Mouse (Mus musculus) cortical plate, adult 2 months (tissue): ENCODE results near the gene Ppp2r1b. TPM values are rescaled to one million over a fixed set of nuclear protein-coding genes. Genes with fewer than 3 reads are reported as not detected.
A peak's percentile ranks its signal among the peaks of the same experiment; 100 is the strongest.

Experiments
- H3K27ac ChIP-seq: fragments of 200-500 bp; 2 replicates; pipeline ENCODE4 v1.5.1; 2012; ENCODE audit warnings: low read length, control low read depth, inconsistent platforms; ENCODE audit not compliant: insufficient read depth
- H3K4me1 ChIP-seq: fragments of 200-500 bp; 2 replicates; pipeline ENCODE4 v1.6.1; 2011; ENCODE audit warnings: low read length; ENCODE audit not compliant: control insufficient read depth, insufficient read depth
- H3K4me3 ChIP-seq: fragments of 200-500 bp; 2 replicates; pipeline ENCODE4 v1.5.1; 2011; ENCODE audit warnings: mild to moderate bottlenecking, low read length, control low read depth; ENCODE audit not compliant: insufficient read depth
- CTCF ChIP-seq: fragments of 200-500 bp; IDR thresholded peaks from 2 replicates; pipeline ENCODE4 v1.5.1; 2011; ENCODE audit warnings: mild to moderate bottlenecking, control low read depth, low read length; ENCODE audit not compliant: insufficient read depth; ENCODE audit errors: extremely low read depth
- POLR2A ChIP-seq: fragments of 200-500 bp; IDR thresholded peaks from 2 replicates; pipeline ENCODE4 v1.6.1; 2011; ENCODE audit warnings: mild to moderate bottlenecking, low read length, control low read depth; ENCODE audit not compliant: insufficient read depth; ENCODE audit errors: extremely low read depth
- polyA plus RNA-seq: library from polyadenylated mRNA; depleted of rRNA; stranded (reverse); fragments of >200 nt; gene quantifications from 2 replicates; pipeline ENCODE4 v1.2.3, GENCODE M21; 2012

Gene Ppp2r1b
- polyA plus RNA-seq, 1 experiment: 14.9 TPM

GRCm38 (mm10) chr9:50850713-50851112 is 5.6 kb downstream of the Ppp2r1b start:
- peaks cover 2% of the 10 kb centered on the region; the same call in 1 of the 2 replicates for H3K4me1 ChIP-seq
- TF ChIP-seq POLR2A (no peak), CTCF (no peak)
- H3K4me3 ChIP-seq: no peak overlapping the region
- H3K27ac ChIP-seq: no peak overlapping the region

- TF ChIP-seq CTCF (no peak), POLR2A (no peak)
- Histone ChIP-seq H3K27ac (no peak overlapping the region), H3K4me3 (no peak overlapping the region), H3K4me1 (peaks cover 2% of the 10 kb centered on the region; the same call in 1 of the 2 replicates)
Measured at GRCm38 (mm10) chr9:50852634-50853349, 7.7 kb downstream of the Ppp2r1b start.

- Histone ChIP-seq H3K4me3 (no peak overlapping the region), H3K4me1 (peaks cover 2% of the 10 kb centered on the region; the same call in 1 of the 2 replicates), H3K27ac (no peak overlapping the region)
- TF ChIP-seq POLR2A (no peak), CTCF (no peak)
Measured at GRCm38 (mm10) chr9:50854376-50854775, 9.3 kb downstream of the Ppp2r1b start.

DNA sequence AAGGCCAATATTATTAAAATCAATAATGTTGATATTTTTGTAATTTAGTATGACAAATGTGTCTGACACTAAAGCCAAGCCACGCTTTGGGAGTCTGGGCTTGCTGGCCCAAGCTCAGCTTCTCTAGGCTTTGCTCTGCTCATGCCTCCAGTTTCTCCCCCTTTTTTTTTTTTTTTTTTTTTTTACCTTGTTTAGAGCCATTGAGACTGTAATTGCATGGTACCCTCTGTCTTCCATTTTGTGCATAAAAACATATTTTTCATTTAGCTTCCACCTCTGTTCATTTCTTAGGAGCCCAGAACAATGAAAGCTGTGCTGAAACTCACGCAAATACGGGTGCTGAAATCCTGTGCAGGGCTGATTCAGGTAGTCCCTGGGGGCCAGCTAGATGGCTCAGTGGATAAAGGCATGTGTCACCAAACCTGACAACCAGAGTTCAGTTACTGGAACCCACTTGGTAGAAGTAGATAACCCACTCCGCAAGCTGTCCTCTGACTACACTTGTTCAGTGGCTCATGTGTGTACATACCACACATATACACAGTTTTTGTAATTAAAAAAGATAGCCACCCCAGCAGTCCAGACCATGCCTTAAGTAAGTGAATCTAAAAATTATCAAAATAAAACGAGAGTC is 10.1 kb downstream of the Ppp2r1b start:
- H3K4me3 ChIP-seq: no peak overlapping the region
- H3K4me1 ChIP-seq: no peaks in the 10 kb centered on the region
- TF ChIP-seq CTCF: no peak
- no peak for TF ChIP-seq POLR2A

DNA sequence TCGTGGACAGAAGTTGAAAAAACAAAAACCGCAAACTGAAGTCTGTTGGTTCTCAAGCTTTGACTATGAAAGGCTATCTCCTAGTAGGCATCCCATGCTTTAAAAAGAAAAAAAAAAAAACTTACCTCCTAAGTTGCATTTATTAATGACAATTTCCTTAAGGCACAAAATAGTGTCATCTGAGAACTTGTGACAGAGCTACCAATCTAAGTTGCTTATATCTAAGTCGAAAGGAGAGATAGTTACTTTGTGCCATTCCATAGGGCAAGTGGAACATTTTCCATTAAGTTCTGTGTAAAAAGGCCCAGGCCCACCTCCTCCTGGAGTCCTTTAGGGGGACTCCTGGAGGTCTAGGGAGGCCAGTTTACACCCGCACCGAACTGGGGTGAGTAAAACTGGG is 10.7 kb downstream of the Ppp2r1b start:
- no peak overlapping the region for H3K27ac ChIP-seq
- no peaks in the 10 kb centered on the region for H3K4me1 ChIP-seq
- TF ChIP-seq POLR2A: no peak
- no peak for TF ChIP-seq CTCF
- H3K4me3 ChIP-seq: no peak overlapping the region; the same call in 1 of the 2 replicates

More for the DNA sequence above, 10.1 kb downstream of the Ppp2r1b start:
- H3K27ac ChIP-seq: no peak overlapping the region

GRCm38 (mm10) chr9:50856341-50857081 is 11.4 kb downstream of the Ppp2r1b start:
- Histone ChIP-seq H3K4me3 (peak overlapping the region; percentile 82), H3K4me1 (no peaks in the 10 kb centered on the region), H3K27ac (no peak overlapping the region)
- TF ChIP-seq CTCF (no peak), POLR2A (peak; percentile 41; the same call in 1 of the 2 replicates)

- TF ChIP-seq CTCF: no peak
- no peak for TF ChIP-seq POLR2A
- Histone ChIP-seq H3K27ac (no peak overlapping the region), H3K4me3 (peak overlapping the region; percentile 82)
Measured at GRCm38 (mm10) chr9:50857082-50857641, 12.1 kb downstream of the Ppp2r1b start.

GRCm38 (mm10) chr9:50858681-50859080 is 13.6 kb downstream of the Ppp2r1b start:
- H3K4me3 ChIP-seq: no peak overlapping the region
- TF ChIP-seq POLR2A: no peak
- TF ChIP-seq CTCF: no peak
- H3K4me1 ChIP-seq: no peaks in the 10 kb centered on the region
- no peak overlapping the region for H3K27ac ChIP-seq

More at GRCm38 (mm10) chr9:50857082-50857641, 12.1 kb downstream of the Ppp2r1b start:
- no peaks in the 10 kb centered on the region for H3K4me1 ChIP-seq
